Mouse (Mus musculus) 416B (cell line): Measurements from ENCODE around the gene Olfr467.
"Not testable (repeated sequence)": the region's sequence is repeated elsewhere in the genome, so short reads cannot be mapped to it uniquely, and the experiment has no call there.

Experiments used
- DNase-seq: peaks from one replicate; pipeline ENCODE4 v3.0.0; 2011; ENCODE audit warnings: low read depth

Olfr467 gene

GRCm38 (mm10) chr7:107811963-107812362 is at the start of gene Olfr467:
Olfr467 (plus strand) TSS chr7:107812263.
- no peak for DNase-seq

- no peak for DNase-seq
Observed at GRCm38 (mm10) chr7:107770812-107771211, 41.3 kb upstream of the Olfr467 start.

- DNase-seq: no peak
Observed at GRCm38 (mm10) chr7:107778216-107778615, 33.8 kb upstream of the Olfr467 start.

GRCm38 (mm10) chr7:107779611-107780010 is 32.5 kb upstream of the Olfr467 start:
- peak; percentile 6 for DNase-seq

GRCm38 (mm10) chr7:107787977-107788620 is 24.0 kb upstream of the Olfr467 start:
- DNase-seq: peak; percentile 29

- DNase-seq: no peak
Observed at GRCm38 (mm10) chr7:107796500-107796899, 15.6 kb upstream of the Olfr467 start.

- no peak for DNase-seq
Observed at GRCm38 (mm10) chr7:107801108-107801507, 11.0 kb upstream of the Olfr467 start, which contains the start of gene Ovch2. Ovch2 (minus strand) TSS chr7:107801208.

- DNase-seq: no peak
Observed at GRCm38 (mm10) chr7:107802138-107802537, 9.9 kb upstream of the Olfr467 start.

GRCm38 (mm10) chr7:107819442-107819841 is 7.4 kb downstream of the Olfr467 start:
- DNase-seq: peak; percentile 21

GRCm38 (mm10) chr7:107823867-107824266 is 11.8 kb downstream of the Olfr467 start:
- not testable (repeated sequence) for DNase-seq

GRCm38 (mm10) chr7:107825441-107825840 is 13.4 kb downstream of the Olfr467 start, which contains the start of gene Olfr469:
Olfr469 (minus strand) TSS chr7:107825541.
- DNase-seq: not testable (repeated sequence)

- peak; percentile 29 for DNase-seq
Observed at GRCm38 (mm10) chr7:107841719-107842118, 29.7 kb downstream of the Olfr467 start.

- not testable (repeated sequence) for DNase-seq
Observed at GRCm38 (mm10) chr7:107847390-107847789, 35.3 kb downstream of the Olfr467 start, which contains the start of gene Olfr470. Olfr470 (minus strand) TSS chr7:107847490.
